Mouse (Mus musculus) brain, adult 10 weeks (tissue): ENCODE results near the gene Mrpl1. TPM values are rescaled to one million over a fixed set of nuclear protein-coding genes. Genes with fewer than 3 reads are reported as not detected.

Source experiments
- polyA plus RNA-seq: library from polyadenylated mRNA; stranded (reverse); fragments of 350-450 nt; fragmentation: Illumina TruSeq; extraction: RNeasy Lipid Tissue Mini Kit (QIAGEN cat#74804); gene quantifications from one replicate; pipeline ENCODE4 v1.2.3, GENCODE M21; 2015; ENCODE audit warnings: low read depth, low replicate concordance

The Mrpl1 gene
- 15.1 TPM for polyA plus RNA-seq

DNA sequence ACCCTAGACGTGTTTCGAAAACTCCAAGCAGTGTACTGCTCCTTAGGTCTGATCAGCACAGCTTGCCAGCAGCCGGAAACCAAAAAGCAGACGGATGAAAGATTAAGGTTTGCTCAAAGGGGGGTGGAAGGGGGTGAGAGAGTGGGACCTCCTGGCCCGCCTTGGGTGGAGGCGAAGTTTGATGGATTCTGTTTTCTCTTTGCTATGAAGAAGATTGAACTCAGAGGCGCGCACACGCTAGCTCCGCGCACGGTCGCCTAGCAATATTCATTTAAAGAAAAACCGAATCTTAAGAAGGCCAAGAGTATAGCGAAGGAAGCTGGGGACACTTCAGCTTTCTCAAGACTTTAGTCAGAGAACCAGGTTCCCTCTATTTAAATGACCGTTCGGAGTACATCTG, at the start of gene Mrpl1:
Mrpl1 (plus strand) TSS at position 35 of the 400 bp plus-strand sequence.

GRCm38 (mm10) chr5:96164021-96164411, 45.3 kb upstream of the Mrpl1 start, which contains the start of gene Cnot6l:
Gene Cnot6l, minus strand, starts transcription at chr5:96164171.

Other genes starting within 250 kb of the Mrpl1 start
- gene Cnot6l, start 45.3 kb upstream of the Mrpl1 start, polyA plus RNA-seq, result 18.5 TPM
- 4.6 TPM for gene Fras1, start 164.5 kb downstream of the Mrpl1 start, polyA plus RNA-seq